Comparison of ENCODE assay signal across 8 mouse cellular contexts in the genomic region with DNA sequence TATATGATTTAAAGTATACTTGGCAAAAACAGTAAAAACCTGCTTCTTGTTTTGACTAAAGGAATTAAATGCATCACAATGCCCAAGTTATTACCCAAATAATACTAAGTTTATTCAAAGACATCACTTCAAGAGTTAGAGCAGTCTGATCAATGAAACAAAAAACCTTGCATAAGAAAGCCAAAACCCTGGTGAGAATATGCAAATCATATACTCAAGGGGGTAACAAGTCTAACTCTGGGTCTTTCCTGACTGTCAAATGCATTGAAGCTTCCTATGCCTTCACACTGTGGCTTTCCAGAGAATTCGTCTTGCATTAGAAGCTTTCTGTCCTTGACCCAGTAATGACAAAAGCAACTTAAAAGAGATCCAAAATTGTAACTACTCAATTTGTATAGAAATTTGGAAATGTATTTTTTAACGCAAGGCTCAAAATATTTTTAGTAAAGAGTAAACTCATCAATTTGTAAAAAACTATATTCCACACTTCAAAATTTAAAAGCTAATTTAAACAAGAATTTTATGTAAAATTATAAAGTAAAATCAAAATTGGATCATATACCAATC. TPM values are rescaled to one million over a fixed set of nuclear protein-coding genes. Genes with fewer than 3 reads are reported as not detected.
DNase-seq lines count a peak whose midpoint lies in the region; ATAC-seq and TF ChIP-seq lines count a peak whose summit lies in the region.

No protein-coding gene starts in this region.

- H3K27me3 ChIP-seq in kidney, adult 2 months (replicated peaks; ENCODE audit: control insufficient read depth, insufficient read depth, low read length) = no peaks in the 10 kb centered on the region
- H3K27me3 ChIP-seq in hindbrain, embryonic 13.5 days = no peaks in the 10 kb centered on the region
- H3K27me3 ChIP-seq in midbrain, embryonic 15.5 days (replicated peaks) = no peaks in the 10 kb centered on the region

- no peak for TF ChIP-seq CTCF in kidney, adult 2 months (conservative IDR thresholded peaks at IDR 0.05; ENCODE audit: insufficient read depth, insufficient read length, low read depth, low read length)

- H3K4me2 ChIP-seq in hindbrain, embryonic 13.5 days = peak overlapping the region; percentile 68
- peak overlapping the region; percentile 64 for H3K4me2 ChIP-seq in midbrain, embryonic 15.5 days

- H3K4me1 ChIP-seq in kidney, adult 2 months (ENCODE audit: control insufficient read depth, insufficient read depth, low read length) = peaks cover 20% of the 10 kb centered on the region
- H3K4me1 ChIP-seq in hindbrain, embryonic 13.5 days (replicated peaks) = peaks cover 28% of the 10 kb centered on the region
- H3K4me1 ChIP-seq in midbrain, embryonic 15.5 days = peaks cover 22% of the 10 kb centered on the region

- no peaks in the 10 kb centered on the region for H3K9me3 ChIP-seq in hindbrain, embryonic 13.5 days
- no peaks in the 10 kb centered on the region for H3K9me3 ChIP-seq in midbrain, embryonic 15.5 days

- peak overlapping the region; percentile 58 for H3K4me3 ChIP-seq in kidney, adult 2 months (ENCODE audit: insufficient read depth, low read depth, low read length)
- H3K4me3 ChIP-seq in hindbrain, embryonic 13.5 days = peak overlapping the region; percentile 45
- peak overlapping the region; percentile 37 for H3K4me3 ChIP-seq in midbrain, embryonic 15.5 days

- ATAC-seq in hindbrain, embryonic 13.5 days (ENCODE audit: low FRiP score) = no peak
- ATAC-seq in midbrain, embryonic 15.5 days (replicated peaks) = no peak
- ATAC-seq in inflammation-experienced regulatory T-cells, adult 6 months = no peak

- H3K27ac ChIP-seq in kidney, adult 2 months (ENCODE audit: insufficient read depth, low read depth, low read length) = peak overlapping the region; percentile 82
- H3K27ac ChIP-seq in hindbrain, embryonic 13.5 days = peak overlapping the region; percentile 73
- H3K27ac ChIP-seq in midbrain, embryonic 15.5 days = 0 out of 2 replicates have a peak overlapping the region, but pooled peaks have one; percentile 48

- no peak for DNase-seq in kidney, adult 2 months
- DNase-seq in kidney, postnatal 25 days = no peak
- peak; percentile 60 for DNase-seq in R1 (ENCODE audit: low read depth, low spot score)
- no peak for DNase-seq in ovary, postnatal 10 days (ENCODE audit: low spot score)
- DNase-seq in ovary, postnatal 36 days (ENCODE audit: low spot score) = no peak

- 10% methylated on average over 2 of the region's 2 CpGs for WGBS in kidney, adult 2 months
- 26% methylated on average over 2 of the region's 2 CpGs for WGBS in hindbrain, embryonic 13.5 days
- WGBS in midbrain, embryonic 15.5 days = 18% methylated on average over 2 of the region's 2 CpGs

- peak overlapping the region; percentile 74 for H3K9ac ChIP-seq in hindbrain, embryonic 13.5 days
- H3K9ac ChIP-seq in midbrain, embryonic 15.5 days = peak overlapping the region; percentile 38

- no peak for TF ChIP-seq POLR2A in kidney, adult 2 months (IDR thresholded peaks at IDR 0.05; ENCODE audit: low read depth, low read length)

- peaks cover 3% of the 10 kb centered on the region for H3K36me3 ChIP-seq in kidney, adult 2 months (ENCODE audit: control insufficient read depth, insufficient read depth, low read length)
- H3K36me3 ChIP-seq in hindbrain, embryonic 13.5 days = peaks cover 2% of the 10 kb centered on the region; the same call in 1 of the 2 replicates
- no peaks in the 10 kb centered on the region for H3K36me3 ChIP-seq in midbrain, embryonic 15.5 days (replicated peaks)

RNA-seq across cellular contexts. Expression of a gene that starts 2.4 kb away (rescaled TPM):
- 33.9 and 36.9 TPM in 2 replicates for polyA plus RNA-seq in kidney, adult 2 months (2012; rRNA removed)
- 44.7 and 53.5 TPM in 2 replicates for polyA plus RNA-seq in hindbrain, embryonic 13.5 days (2015; fragmentation: Nextera tagmentation; extraction: Ambion mirVana)
- 48.6 and 52.4 TPM in 2 replicates for polyA plus RNA-seq in midbrain, embryonic 15.5 days (2015; fragmentation: Nextera tagmentation; extraction: Ambion mirVana)
- polyA plus RNA-seq in inflammation-experienced regulatory T-cells, adult 6 months (2017; shearing (Covaris generic)) = 100 to 1,000 TPM; 120 to 258 (median 210) TPM
